Mouse (Mus musculus) left cerebral cortex, adult 9 months (tissue): ENCODE measurements around the gene Flt3l.
"Not testable (repeated sequence)": the region's sequence is repeated elsewhere in the genome, so short reads cannot be mapped to it uniquely, and the experiment has no call there.

Experiments used
- DNase-seq, 2 experiments: peaks; one replicate each; pipeline ENCODE4 v3.0.0; 2022; ENCODE audit warnings: low spot score in 2 of 2

Flt3l gene

DNA sequence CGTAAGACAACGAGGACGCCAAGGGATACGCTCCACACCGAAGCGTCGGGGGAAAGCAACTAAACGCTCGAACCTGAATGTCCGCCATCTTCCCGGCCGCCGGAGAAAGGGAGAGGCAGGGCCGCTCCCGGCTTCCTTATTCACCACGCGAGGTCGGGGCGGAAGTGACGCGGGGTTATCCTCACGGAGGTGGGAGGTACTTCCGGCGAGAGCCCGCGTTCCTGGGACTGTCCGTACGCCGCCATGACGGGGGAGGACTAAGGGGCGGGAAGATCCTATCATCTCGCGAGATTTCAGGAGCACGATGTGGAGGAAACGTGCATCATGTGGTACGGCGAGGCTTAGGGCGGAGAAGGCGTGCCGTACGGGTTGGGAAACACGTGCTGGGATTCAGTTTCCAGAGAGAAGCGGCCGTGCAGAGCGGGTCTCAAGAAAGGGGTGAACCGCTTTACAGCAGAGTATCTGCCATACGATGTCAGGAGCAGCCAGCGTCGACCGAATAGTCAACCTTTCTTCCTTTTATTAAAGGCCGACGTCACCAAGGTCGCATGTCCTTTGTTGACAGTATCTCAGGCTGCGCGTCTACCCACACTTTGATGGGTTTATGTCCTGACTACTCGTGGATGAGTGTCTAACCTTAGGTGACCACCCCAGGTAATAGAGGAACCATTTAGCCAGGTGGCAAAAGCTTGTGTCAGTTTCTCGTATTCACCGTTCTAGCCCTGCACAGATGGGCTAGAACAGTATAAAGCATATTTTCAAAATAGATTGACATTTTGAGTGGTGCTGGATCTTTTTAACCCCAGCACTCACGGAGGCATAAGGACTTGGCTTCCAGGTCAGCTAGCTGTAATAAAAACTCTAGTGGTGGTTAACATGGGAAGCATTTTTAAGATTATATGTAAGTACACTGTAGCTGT, 11.7 kb downstream of the Flt3l start, which contains the start of gene Rps11:
TSS of gene Rps11 (minus strand) at position 216 of the 920 bp plus-strand sequence.
- DNase-seq: peak; percentile 97 to 99

DNA sequence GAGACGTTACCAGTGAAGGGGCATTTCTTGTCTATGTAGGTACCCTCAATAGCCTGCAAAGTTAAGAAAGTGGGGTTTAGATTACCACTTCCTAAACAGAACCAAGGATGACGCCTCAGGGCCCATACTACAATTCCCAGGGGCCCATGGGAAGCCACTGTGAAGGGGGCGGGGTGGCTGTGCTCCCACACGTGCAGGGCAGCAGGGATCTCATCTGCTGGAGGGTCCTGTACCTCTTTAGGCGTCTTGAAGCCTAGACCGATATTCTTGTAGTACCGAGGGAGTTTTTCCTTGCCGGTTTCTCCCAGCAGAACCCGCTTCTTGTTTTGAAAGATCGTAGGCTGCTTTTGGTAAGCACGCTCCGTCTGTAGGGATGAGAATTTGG, 13.1 kb downstream of the Flt3l start:
- DNase-seq: no peak

DNA sequence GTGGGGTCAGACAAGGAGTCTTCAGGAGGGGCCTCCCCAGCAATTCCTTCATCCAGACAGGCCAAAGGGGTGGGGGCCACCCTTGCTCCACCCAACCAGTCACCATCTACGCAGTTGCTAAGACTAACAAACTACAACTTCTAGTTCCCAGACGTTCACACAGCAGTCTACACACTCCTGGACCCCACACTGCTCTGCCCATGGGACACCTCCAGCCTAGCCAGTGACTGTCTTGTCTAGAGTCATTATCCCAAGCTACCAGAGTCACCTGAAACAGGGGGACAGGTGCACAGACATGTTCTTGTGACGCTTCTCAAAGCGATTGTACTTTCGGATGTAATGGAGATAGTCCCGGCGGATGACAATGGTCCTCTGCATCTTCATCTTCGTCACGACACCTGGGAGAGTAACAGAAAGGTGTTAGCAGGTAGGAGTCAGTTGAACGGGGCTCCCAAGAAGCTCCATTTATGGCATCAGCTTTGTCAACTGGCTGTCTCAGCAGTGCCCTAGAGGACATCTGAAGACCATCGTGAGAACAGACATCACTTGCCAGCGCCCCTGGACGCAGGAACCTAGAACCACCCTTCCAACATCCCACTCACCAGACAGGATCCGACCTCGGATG, 13.6 kb downstream of the Flt3l start:
- DNase-seq: no peak

DNA sequence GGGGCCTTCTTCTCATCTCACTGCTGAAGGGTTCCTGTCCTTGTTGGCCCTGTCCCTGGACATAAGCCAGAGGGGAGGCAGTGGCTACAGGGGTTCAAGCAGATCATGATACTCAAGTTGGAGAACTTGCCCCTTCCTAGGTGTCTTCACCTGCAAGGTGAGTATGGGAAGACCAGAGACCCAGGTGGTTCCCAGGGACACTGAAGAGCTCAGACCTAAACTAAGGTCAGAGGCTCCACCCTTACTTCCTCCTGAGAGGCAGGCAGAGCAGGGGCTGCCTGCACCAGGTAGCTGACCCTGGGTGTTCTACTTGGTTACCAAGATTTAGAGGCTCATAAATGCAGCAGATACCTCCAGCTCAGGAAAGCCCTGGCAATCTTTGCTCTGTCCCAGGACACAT, 14.3 kb downstream of the Flt3l start:
- DNase-seq: no peak

DNA sequence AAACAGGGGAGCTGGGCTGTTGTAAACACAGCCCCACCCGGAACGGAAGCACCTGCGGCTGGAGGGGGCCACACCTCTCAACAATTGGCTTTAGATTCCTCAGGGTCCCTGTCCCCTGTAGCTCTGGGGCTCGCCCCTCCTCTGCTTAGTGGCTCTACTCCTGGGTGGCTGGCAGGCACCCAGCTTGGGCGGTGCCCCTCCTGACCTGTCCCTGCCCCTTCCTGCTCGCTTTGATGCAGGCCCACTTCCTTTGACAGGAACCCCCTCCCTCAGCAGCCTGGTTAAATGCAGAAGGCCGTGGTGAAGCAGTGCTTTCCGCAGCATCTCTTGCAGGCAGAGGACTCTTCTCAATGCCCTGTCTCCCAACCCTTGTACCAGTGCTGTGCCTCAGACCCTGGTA, 14.8 kb downstream of the Flt3l start:
- DNase-seq: no peak

DNA sequence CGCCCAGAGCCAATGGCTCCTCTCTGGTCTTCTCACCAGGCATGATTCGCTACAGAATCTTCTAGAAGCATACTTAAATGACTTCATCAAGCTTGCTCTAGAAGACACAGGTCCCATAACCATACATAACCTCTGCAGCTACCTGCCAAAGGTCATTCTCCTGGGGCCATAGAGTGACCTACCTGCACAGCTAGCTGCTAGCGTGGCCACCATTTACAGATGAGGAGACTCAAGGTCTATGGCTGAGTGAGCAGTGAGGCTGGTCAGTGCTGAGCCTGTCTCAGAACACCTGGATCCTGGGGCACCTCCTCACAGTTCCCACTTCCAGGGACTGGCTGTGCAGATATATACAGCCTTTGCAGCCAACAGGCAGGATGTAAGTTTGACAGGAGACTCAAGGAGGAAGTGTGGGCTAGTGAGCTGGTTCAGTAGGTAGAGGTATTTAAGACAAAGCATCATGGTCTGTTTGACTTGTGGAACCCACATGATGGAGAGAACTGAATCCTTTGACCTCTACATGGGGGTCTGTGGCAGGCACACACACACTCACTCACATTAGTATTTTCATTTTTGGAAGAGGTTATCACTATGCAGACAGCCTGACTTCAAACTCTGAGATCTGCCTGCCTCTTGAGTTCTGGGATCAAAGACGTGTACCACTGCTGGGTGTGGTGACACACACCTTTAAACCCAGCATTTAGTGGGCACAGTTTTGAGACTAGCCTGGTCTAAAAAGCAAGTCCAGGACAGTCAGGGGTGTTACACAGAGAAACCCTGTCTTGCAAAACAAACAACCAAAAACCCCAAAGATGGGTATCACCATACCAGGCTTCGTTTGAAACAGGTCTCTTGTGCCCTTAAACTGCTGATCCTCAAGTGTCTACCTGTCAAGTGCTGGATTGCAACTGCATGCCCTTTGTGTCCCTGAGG, 16.2 kb downstream of the Flt3l start:
- no peak for DNase-seq

DNA sequence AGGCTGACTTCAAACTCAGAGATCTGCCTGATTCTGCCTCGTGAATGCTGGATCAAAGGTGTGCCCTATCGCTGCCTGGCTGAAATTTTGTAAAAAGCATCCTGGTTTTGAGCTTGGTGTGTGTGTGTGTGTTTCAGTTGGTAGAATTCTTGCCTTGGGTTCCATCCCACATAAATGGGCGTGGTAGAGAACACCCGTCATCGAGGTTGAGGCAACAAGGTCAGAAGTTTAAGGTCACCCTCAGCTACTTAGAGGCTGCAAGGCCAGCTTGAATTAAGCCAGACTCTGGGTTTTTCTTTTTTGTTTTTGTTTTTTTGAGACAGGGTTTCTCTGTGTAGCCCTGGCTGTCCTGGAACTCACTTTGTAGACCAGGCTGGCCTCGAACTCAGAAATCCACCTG, 17.9 kb downstream of the Flt3l start:
- no peak for DNase-seq

DNA sequence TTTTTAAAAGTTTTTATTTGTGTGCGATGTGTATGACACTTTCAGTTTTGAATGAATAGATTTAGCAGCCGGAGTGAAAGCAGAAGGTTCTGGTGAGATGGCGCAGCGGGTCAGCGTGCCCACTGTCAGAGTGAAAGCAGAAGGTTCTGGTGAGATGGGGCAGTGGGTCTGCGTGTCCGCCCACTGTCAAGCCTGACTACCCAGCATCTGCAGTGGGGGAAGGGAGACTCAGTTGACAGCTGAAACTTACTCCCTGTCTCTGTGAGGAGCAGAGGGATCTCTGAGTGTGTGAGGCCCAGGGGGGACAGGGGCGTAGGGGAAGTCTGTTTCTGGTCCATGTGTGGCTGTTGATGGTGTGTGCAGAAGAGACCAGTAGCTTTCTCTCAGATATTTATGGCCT, 18.7 kb downstream of the Flt3l start:
- no peak for DNase-seq

DNA sequence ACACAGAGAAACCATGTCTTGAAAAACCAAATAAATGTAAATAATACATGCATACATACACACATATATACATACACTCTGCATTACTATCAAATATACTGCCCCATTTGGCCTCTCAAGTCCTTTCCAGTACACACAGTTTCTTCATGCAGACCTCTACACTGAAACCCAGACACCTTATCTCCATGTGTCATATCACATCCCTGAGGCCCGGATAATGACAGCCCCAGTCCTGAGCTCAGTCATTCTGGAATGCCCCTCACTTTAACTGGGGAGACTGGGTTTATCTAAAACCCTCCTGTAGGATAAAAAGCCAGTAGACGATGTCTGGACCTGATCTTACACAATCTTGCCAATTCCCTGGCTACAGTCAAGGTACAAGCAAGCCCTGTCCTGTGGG, 22.8 kb downstream of the Flt3l start:
- DNase-seq: no peak

DNA sequence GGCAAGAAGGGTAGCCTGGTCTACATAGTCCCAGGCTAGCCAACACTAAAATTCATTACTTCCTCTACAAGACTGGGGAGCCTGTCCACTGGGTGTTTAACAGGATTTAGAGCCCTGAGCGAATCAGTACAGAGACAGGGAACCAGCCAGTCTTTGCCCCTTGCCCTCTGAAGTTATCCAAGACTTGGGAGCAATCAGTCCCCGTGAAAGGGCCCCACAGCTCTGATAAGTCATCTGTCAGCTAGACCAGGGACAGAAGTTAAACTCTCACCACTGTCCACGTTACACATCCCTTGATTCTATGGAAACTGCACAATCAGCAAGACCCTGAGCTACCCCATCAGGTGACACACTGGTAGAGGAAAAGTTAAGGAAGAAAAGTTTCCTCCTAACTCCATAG, 23.7 kb downstream of the Flt3l start:
- no peak for DNase-seq

DNA sequence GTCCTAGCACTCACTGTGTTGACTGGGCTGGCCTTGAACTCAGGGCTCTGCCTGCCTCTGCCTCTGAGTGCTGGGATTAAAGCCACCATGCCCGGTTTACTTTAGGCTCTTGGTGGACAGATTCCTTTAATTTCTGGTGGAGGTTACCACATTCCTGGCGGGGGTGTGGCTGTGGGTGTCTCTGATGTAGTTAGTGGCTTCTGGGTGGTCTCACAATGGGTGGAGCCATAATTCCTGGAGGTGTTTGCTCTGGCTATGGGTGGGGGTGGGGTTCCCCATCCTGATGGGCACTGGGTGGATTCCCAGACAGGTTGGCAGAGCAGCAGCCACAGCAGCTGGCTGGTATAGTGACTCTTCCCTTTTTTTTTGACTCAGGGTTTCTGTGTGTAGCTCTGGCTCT, 24.3 kb downstream of the Flt3l start:
- DNase-seq: no peak

DNA sequence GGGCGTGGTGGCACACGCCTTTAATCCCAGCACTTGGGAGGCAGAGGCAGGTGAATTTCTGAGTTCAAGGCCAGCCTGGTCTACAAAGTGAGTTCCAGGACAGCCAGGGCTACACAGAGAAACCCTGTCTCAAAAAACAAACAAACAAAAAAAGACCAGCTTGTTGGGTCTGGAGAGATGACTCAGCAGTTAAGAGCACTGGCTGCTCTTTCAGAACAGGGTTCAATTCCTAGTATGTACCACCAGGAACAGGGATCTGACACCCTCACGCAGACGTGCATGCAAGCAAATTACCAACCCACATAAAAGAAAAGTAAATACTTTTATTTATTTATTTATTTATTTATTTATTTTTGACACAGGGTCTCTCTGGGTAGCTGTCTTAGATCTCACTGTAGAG, 26.1 kb downstream of the Flt3l start:
- not testable (repeated sequence) for DNase-seq

DNA sequence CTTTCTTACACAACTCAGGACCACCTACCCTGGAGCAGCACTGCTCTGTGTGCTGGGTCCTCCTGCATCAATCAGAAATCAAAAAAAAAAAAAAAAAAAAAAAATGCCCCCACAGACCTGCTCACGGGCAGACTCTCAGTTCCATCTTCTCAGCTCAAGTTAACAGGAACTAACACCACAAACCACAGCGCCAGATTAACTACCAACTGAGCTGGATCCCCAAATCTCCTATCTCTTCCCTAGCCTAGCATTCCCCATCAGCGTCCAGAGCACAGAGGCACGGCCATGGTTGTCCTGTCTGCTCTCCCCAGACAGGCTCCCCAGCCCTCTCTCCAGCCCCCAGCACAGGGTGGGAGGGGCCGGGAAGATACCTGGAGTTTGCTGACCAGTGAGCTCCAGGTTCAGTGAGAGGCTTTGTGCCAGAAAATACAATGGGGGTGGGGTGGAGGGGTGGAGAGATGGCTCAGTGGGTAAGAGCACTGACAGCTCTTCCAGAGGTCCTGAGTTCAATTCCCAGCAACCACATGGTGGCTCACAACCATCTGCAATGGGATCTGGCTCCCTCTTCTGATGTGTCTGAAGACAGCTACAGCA, 29.1 kb downstream of the Flt3l start:
- DNase-seq: no peak

DNA sequence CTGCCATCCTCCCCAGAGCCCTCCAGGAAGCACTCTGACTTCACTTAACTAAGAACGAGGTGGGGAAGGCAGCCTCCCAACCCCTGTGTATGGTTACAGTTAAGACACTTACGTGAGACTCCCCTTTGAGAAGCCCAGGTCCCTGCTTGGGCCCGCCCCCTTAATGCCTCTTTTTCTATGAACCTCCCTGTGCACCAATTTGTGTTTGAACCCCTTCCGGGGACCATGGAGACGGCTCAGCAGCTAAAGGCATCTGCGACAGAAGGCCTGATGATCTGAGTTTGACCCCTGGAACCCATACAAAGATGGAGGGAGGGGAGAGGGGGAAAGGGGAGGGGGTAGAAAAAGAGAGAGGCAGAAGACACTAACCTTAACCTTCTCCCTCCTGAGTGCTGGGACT, 29.8 kb downstream of the Flt3l start:
- DNase-seq: no peak

DNA sequence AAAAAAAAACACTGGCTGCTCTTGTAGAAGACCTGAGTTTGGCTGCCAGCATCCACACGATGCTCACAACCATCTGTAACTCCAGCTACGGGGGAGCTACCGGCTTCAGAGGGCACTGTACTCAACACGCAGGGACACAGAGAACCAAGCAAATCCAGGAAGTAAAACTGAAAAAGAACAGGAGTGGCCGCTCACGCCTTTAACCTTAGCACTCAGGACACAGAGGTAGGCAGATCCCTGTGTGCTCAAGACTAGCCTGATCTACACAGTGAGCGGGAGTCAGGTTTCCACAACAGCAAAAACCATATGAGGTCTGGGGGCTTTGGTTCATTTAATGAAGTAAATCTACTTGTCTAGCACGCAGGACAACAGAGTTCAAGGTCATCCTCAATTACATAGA, 30.7 kb downstream of the Flt3l start:
- no peak for DNase-seq

DNA sequence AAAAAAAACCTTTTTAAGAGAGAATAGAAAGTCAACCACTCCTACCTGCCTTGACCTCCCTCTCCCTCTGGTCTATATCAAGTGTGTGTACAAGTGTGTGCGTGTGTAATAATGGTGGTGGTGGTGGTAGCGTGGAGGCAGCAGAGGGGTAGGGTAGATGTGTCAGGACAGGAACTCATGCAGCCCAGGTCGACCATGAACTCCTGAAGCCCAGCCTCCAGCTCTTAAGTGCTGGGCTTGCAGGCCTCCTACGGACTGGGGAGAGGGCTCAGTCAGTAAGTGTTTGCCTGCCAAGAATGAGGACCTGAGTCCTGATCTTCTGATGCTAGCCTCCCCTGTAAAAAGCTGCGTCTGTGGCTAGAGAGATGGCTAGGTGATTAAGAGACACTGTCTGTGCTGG, 31.3 kb downstream of the Flt3l start:
- no peak for DNase-seq

DNA sequence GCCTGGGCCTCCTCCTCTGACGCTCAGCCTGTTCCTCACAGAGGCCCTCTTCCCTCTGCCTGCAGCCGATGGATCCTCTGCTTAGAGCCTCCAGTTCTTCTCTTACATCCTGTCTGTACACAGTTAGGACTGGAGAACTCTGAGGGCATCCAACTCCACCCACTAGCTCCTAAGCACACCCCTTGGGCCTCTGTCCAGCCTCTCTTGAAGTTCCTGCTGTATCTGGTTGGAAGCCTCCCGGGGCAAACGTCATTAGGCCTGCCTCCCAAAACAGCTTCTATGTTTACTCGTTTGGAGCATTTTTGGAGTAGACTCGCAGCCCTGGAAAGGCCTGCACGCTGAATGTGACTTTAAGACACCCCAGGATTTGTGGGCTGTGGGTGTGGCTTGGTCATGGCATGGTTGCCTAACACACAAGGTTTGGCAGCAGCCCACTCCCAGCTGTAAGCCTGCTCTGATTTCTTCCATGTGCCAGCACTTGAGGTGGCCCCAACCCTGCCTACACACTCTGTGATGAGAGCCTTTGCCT, 32.5 kb downstream of the Flt3l start, which contains the start of gene Fcgrt:
TSS of gene Fcgrt (minus strand) at position 200 of the 529 bp plus-strand sequence.
- peak in 1 of 2 experiments; percentile 47 for DNase-seq

DNA sequence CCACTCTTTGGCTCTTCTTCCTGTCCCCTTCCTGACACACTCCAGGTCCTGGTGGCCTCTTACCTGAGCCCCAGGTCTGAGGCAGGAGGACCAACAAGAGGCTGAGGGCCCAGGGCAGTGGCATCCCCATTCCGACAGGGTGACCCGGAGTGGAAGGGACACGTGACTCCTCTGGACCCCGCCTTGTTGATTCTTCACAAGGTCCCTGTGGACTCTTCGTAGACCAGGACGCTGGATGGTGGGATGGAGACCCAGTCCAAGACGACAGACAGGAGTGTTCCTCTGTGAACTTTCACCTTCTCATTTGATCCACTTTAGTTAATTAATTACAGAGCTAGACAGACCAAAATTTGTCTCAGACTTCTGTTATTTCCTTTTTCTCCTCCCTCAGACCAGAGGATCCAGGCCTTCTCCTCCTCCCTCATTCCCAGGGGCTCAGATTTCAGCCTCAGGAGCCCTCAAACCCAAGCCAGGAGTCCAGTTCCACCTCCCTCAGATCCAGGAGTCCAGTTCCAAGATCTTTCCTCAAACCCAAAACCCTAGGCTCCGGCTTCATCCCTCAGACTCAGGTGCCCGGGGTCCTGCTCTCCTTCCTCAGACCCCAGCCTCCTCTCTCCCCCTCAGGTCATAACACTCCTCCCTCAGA, 33.2 kb downstream of the Flt3l start:
- DNase-seq: no peak

DNA sequence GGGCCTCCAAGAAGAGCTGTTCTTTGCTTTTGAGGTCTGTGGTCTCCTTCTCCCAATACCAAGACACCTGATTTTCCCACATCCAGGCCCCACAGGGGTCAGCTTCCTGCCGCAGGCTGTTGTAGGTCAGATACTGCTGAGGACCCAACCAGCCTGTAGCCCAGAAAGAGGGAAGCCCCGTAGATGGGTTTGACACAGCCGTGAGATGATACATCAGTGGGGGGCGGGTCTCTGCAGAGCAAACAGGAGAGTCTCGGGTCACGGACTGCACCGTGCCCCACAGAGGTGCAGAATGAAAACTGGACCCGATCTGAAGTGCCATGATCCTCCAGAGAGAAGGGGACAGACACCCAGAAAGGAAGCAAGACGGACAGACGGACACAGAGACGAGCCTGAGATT, 33.8 kb downstream of the Flt3l start:
- no peak for DNase-seq

DNA sequence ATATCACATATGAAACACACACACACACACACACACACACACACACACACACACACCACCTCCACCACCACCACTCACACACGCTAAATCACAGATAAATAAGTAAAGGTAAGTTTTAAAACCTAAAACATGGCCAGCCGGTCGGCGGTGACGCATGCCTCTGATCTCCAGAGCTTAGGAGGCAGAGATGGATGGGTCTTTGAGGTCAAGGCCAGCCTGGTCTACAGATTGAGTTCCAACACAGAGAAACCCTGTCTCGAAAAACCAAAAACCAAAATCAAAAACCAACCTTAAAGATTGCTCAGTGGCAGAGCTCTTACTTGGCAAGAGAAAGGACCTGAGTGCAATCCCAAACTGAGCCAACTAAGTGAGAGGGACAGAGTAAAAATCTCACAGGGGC, 36.2 kb downstream of the Flt3l start:
- no peak for DNase-seq
